Mouse (Mus musculus) lung, postnatal 0 days (tissue): ENCODE results near the gene Bsph2.
A peak's percentile ranks its signal among the peaks of the same experiment; 100 is the strongest.

Experiments used
- CTCF ChIP-seq: IDR thresholded peaks from 2 replicates; pipeline ENCODE4 v1.5.1; 2016; ENCODE audit warnings: antibody characterized with exemption, mild to moderate bottlenecking
- EP300 ChIP-seq: IDR thresholded peaks from 2 replicates; pipeline ENCODE4 v1.6.1; 2016; ENCODE audit warnings: antibody characterized with exemption, mild to moderate bottlenecking, control low read depth

GRCm38 (mm10) chr7:13511539-13511938, 59.3 kb downstream of the Bsph2 start:
- TF ChIP-seq CTCF (peak; percentile 39), EP300 (no peak)
